Mouse (Mus musculus) Patski (cell line): ENCODE measurements around the gene Tbl1xr1. TPM values are rescaled to one million over a fixed set of nuclear protein-coding genes. Genes with fewer than 3 reads are reported as not detected.

Experiments used
- ATAC-seq: fragments of 100-300 bp; one replicate; pipeline ENCODE4 v1.8.0; 2021
- CTCF ChIA-PET: fragments of 350-600 bp; sonication (Branson Sonifier 250); formaldehyde crosslinking; loops from one replicate; lab custom pipeline; 2022; ENCODE audit warnings: inconsistent platforms; lab: Charles Lee
- POLR2A ChIA-PET: fragments of 350-600 bp; sonication (Branson Sonifier 250); formaldehyde crosslinking; loops from one replicate; lab custom pipeline; 2022; ENCODE audit warnings: antibody characterized with exemption, inconsistent platforms; lab: Charles Lee
- DNase-seq: peaks from one replicate; pipeline ENCODE4 v3.0.0-alpha.2; 2011; ENCODE audit warnings: low read depth, low spot score
- H3K27me3 ChIP-seq: fragments of 371-371 bp; one replicate; pipeline ENCODE4 v1.5.1; 2021
- CTCF ChIP-seq: fragments of 100-300 bp; IDR thresholded peaks from one replicate; pipeline ENCODE4 v1.5.1; 2021
- in situ Hi-C: fragments of 300-500 bp; cut with MboI; formaldehyde crosslinking; loops from 3 replicates; pipeline ENCODE4 v1.11.1; 2018; ENCODE audit warnings: low pct_unique_long_range_greater_than_20kb, mixed read lengths
- polyA plus RNA-seq: library from polyadenylated mRNA; unstranded; gene quantifications from one replicate; pipeline ENCODE4 v1.2.3, GENCODE M21; 2021

The Tbl1xr1 gene
- polyA plus RNA-seq, 1 experiment from 2014 or later, result 36.5 TPM

DNA sequence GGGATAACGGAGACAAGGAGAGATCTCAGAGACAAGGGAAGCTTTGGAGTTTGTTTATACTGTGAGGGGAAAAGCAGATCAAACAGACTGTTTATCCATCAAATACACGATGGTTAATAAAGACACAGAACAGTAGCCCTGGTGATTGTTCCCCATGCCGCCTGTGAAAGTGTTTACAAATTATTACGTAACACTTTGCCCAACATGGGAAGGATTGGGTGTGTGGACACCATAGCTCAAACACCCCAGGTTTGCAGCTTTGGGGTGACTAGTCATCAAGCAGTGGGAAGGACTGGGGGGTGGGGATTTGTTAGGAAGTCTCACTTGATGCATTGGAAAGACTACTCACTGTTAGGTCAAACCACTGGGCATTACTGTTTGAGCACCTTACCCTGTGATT lies 103.6 kb downstream of the Tbl1xr1 start:
- in situ Hi-C loops, result loop anchor here (5.0 to 25.0 kb wide), 2 partner anchors 243 to 363 kb away; no protein-coding TSS in a partner anchor
- CTCF ChIA-PET, result interaction anchor here (0.9 to 3.0 kb wide), 6 partner anchors 10 to 294 kb away, joined by 3 to 11 read pairs (median 4); no protein-coding TSS in a partner anchor
- DNase-seq (no peak), ATAC-seq (no peak)
- H3K27me3 ChIP-seq, result no peaks in the 10 kb centered on the region
- POLR2A ChIA-PET, result no interaction called here
- no peak for TF ChIP-seq CTCF

DNA sequence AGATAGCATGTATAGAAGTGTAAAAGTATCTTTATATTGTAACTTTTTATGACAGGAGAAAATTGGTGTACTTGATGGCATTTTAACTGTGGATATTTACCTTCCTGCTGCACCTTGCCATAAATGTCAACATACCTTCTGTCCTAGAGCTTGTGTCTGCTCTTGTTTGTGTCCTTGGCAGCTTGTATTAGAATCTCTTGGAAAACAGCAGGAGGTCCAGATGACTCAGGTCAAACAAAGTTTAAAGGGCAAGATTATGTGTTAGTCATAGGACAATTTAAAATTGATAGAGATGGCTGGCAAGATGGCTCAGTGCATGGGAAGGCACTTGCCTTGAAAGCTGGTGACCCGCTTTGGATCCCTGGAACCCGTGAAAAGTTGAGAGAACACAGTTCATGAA lies 104.6 kb downstream of the Tbl1xr1 start:
- H3K27me3 ChIP-seq, result no peaks in the 10 kb centered on the region
- in situ Hi-C loops, result loop anchor here (5.0 to 25.0 kb wide), 2 partner anchors 244 to 364 kb away; no protein-coding TSS in a partner anchor
- DNase-seq, result no peak
- no peak for TF ChIP-seq CTCF
- no peak for ATAC-seq
- CTCF ChIA-PET, result interaction anchor here (3.0 kb wide), 1 partner anchor 14 kb away, joined by 11 read pairs; no protein-coding TSS in a partner anchor
- POLR2A ChIA-PET, result no interaction called here

DNA sequence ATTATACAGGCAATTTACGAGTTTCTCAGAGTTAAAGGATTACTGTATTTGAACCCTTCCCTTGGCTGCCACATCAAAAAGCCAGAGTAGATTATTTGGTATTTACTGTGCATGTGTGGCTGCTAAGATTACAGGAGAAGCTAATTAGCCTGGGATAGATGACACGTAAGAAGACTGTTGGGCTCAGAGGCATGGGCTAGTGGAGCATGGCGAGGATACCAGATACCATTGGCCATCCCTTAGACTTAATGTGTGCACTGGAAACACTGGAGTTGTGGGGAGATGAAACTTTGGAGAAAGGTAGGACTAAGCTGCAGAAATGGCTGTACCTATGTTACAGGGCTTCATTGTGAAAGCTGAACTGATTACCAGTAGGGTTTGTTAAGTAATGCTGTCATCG lies 108.8 kb downstream of the Tbl1xr1 start:
- POLR2A ChIA-PET, result no interaction called here
- CTCF ChIA-PET, result interaction anchor here (1.2 kb wide), 1 partner anchor 9 kb away, joined by 3 read pairs; no protein-coding TSS in a partner anchor
- no peak for TF ChIP-seq CTCF
- no peaks in the 10 kb centered on the region for H3K27me3 ChIP-seq
- in situ Hi-C loops, result loop anchor here (25.0 kb wide), 1 partner anchor 248 kb away; no protein-coding TSS in a partner anchor
- ATAC-seq (no peak), DNase-seq (no peak)

DNA sequence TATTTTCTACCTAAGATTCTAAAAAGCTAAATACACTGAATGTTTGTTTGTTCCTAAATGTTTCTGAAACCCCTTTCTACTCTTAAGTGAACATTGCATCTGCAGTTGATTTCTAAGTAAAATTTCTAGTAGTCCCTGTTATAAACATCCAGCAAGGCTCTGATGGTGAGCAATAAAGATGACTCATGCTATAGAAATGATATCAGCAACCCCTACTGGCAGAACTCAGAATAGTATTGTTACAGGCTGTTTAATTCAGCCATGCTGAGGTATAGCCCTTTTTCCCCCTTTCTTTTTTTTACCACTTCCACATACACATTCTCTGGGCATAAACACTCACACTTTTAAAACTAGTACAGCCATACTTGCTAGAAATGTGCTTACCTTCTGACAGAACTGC lies 114.0 kb downstream of the Tbl1xr1 start:
- DNase-seq, result peak; percentile 44
- TF ChIP-seq CTCF, result peak; percentile 73
- ATAC-seq, result peak; percentile 97
- in situ Hi-C loops, result loop anchor here (25.0 kb wide), 1 partner anchor 253 kb away; no protein-coding TSS in a partner anchor
- ChIA-PET POLR2A (no interaction called here), CTCF (interaction anchor here (0.6 to 3.2 kb wide), 13 partner anchors 10 to 1535 kb away, joined by 3 to 11 read pairs (median 3); no protein-coding TSS in a partner anchor)
- no peaks in the 10 kb centered on the region for H3K27me3 ChIP-seq

DNA sequence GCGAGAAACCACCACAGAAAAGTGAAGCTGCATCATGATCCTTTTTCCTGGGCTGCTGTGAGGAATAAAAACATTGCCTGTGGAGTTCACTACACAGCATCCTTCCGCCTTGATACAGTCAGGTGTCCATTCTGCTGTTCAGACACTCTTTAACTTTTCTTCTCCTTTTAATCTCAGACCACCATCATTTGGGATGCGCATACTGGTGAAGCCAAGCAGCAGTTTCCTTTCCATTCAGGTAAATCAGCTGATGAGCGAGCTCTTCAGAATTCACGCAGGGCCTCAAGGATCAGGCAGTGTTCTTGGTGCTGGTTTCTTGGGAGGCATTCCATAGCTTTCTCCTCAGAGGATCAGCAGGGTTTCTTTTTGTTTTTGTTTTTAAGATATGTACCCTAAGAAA lies 116.5 kb downstream of the Tbl1xr1 start:
- ChIA-PET POLR2A (no interaction called here), CTCF (interaction anchor here (1.1 to 1.4 kb wide), 3 partner anchors 13 to 29 kb away, joined by 3 to 4 read pairs (median 4); no protein-coding TSS in a partner anchor)
- no peak for TF ChIP-seq CTCF
- no peaks in the 10 kb centered on the region for H3K27me3 ChIP-seq
- in situ Hi-C loops, result loop anchor here (25.0 kb wide), 1 partner anchor 256 kb away; no protein-coding TSS in a partner anchor
- DNase-seq, result no peak
- no peak for ATAC-seq

DNA sequence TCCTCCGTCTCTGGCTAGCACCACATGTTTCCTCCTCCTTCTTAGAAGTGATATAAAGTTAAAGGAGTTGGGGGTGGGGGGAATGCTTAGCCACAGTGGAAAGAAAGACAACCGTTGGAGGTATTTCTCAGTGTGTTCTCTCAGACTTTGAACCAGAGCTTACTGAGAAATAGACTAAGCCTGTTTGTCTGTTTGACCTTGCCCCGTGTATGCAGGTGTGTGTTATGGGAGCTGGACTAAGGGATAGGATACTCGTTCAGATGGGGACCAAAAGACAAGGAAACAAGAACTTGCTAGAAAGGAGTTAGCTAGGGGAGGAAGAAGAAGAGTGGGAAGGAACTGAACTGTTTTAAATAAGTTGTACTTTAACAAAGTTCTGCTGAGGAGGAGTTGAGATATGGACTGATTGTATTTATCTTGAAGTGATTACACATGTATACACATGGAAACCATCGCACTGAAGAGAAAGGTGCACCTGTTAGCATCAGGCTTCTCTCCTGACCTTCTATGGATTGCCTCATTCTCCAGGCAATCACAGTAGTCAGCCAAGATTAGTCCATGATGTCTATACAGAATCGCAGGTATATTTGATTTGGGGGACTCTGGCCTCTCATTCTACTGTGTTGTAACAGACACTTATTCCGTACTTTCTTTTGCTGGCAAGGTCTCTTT lies 117.9 kb downstream of the Tbl1xr1 start:
- POLR2A ChIA-PET, result interaction anchor here (0.6 to 1.0 kb wide), 2 partner anchors 11 to 102 kb away, joined by 3 read pairs; no protein-coding TSS in a partner anchor
- CTCF ChIA-PET, result interaction anchor here (1.0 to 1.5 kb wide), 4 partner anchors 10 to 30 kb away, joined by 3 read pairs; no protein-coding TSS in a partner anchor
- in situ Hi-C loops, result loop anchor here (25.0 kb wide), 1 partner anchor 257 kb away; no protein-coding TSS in a partner anchor
- TF ChIP-seq CTCF, result no peak
- DNase-seq, result no peak
- ATAC-seq, result no peak
- no peaks in the 10 kb centered on the region for H3K27me3 ChIP-seq

DNA sequence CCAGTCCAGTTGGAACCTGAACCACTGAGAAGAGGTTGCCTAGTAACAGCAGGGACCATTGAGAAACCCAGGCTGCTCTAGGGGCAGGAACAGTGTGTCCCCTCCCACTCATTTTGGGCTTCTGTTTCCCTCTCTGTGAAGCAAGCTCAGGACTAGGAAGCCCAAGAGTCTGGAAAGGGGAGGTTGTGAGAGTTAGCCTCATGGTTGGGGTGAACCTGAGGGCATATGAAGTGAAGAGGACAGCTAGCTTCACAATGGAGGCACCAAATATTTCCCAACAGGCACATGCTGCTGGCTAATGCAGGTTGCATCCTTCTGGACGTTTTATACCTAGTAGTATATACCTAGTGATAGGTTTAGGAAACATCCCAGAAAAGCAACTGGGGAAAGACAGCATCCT lies 122.3 kb downstream of the Tbl1xr1 start:
- no peak for ATAC-seq
- ChIA-PET CTCF (no interaction called here), POLR2A (interaction anchor here (0.6 kb wide), 1 partner anchor 1322 kb away, joined by 3 read pairs; no protein-coding TSS in a partner anchor)
- no peak for TF ChIP-seq CTCF
- no peak for DNase-seq
- no peaks in the 10 kb centered on the region for H3K27me3 ChIP-seq
- in situ Hi-C loops, result loop anchor here (25.0 kb wide), 1 partner anchor 262 kb away; no protein-coding TSS in a partner anchor

DNA sequence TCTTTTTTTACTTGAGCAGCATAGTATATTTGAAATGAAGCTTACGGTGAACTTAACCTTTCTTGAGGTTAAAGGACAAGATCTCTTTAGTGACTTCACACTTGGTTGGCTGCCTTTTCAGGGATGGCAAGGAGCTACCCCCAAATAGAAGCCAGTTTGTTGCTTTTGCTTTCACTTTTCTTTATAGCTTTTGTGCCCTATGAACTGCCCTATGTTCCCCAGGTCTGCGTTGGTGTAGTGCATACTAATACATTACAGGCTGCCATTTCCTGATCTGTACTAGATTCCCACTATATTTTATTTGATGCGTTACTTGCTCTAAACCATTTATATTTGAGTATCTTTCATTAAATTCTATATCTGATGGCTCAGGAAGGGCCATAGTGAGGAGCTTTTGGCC lies 127.7 kb downstream of the Tbl1xr1 start:
- no peak for TF ChIP-seq CTCF
- no peak for DNase-seq
- CTCF ChIA-PET, result interaction anchor here (1.0 to 3.7 kb wide), 5 partner anchors 9 to 242 kb away, joined by 3 to 11 read pairs (median 4); no protein-coding TSS in a partner anchor
- ATAC-seq, result no peak
- in situ Hi-C loops, result loop anchor here (10.0 kb wide), 1 partner anchor 1549 kb away; no protein-coding TSS in a partner anchor
- no peaks in the 10 kb centered on the region for H3K27me3 ChIP-seq
- POLR2A ChIA-PET, result interaction anchor here (0.7 kb wide), 1 partner anchor 15 kb away, joined by 4 read pairs; no protein-coding TSS in a partner anchor

DNA sequence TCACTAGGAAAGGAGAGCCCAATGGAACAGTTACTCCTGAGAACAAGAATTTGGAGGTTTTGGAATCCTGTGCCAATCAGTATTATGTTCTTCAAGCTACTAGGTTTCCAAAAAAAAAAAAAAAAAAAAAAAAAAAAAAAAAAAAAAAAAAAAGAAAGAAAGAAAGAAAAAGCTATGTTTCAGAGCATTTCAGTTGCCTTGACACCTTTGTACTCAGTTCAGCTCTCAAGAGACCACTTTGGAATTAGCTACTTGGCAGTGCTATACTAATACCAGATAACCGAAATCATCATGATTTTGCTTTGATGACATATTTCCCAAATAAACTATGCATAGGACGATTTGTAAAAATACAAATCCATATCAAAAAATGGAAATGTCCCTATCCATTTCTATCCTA lies 145.1 kb downstream of the Tbl1xr1 start:
- POLR2A ChIA-PET, result interaction anchor here (0.7 kb wide), 1 partner anchor 166 kb away, joined by 6 read pairs; no protein-coding TSS in a partner anchor
- DNase-seq (no peak), ATAC-seq (no peak)
- TF ChIP-seq CTCF, result no peak
- no peaks in the 10 kb centered on the region for H3K27me3 ChIP-seq
- CTCF ChIA-PET, result no interaction called here
- in situ Hi-C loops, result no loop called here

DNA sequence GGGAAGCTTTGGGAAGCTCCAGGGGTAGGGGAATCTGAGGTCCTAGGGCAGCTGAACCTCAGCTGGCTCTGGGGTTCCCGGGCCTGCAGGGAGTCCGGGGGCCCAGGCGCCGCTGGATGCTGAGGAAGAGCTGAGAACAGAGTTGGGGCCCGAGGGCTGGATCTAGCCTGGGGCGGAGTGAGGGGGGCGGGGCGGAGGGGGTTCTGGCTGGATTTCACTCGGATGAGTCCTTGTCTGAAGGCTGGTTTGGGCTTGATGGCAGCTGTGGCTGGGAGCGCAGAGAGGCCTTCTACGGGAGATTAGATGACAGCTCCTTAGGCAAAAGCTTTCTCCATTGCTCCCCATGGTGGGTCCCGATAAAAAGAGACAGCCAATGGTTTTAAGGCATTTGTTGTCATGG lies 145.9 kb downstream of the Tbl1xr1 start:
- no peak for TF ChIP-seq CTCF
- ChIA-PET CTCF (no interaction called here), POLR2A (no interaction called here)
- DNase-seq (no peak), ATAC-seq (no peak)
- no peaks in the 10 kb centered on the region for H3K27me3 ChIP-seq
- in situ Hi-C loops, result no loop called here
